Mouse (Mus musculus): ENCODE data around the gene Pard3b.

DNA sequence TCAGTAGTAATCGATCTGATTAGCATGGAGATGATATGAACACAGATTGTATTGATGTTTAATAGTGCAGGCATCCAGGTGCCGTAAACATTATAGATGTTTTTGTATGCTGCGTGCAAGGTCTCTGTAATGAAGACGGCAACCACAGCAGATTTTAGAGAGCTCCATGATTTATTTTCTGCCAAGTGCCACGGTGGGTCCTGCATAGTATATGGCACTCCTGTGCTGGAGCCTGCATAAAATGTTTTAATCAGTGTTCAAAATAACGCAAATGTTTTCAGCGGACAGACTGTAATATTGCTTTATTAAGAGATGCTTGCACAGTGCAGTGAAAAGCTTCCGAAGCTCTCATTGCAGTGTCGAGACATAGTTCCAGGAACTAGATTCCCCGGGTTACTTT, 301.3 kb downstream of the Pard3b start:
- TF ChIP-seq EP300 (IDR thresholded peaks at IDR 0.05; ENCODE audit: low read depth) (no peak), CTCF (IDR thresholded peaks at IDR 0.05; ENCODE audit: low read depth) (no peak)
